Mouse (Mus musculus) liver, adult 2 months (tissue): ENCODE data around the gene Sv2c.
"Not testable (repeated sequence)": the region's sequence is repeated elsewhere in the genome, so short reads cannot be mapped to it uniquely, and the experiment has no call there.

Experiments
- CTCF ChIP-seq: fragments of 200-500 bp; IDR thresholded peaks from 2 replicates; pipeline ENCODE4 v1.5.1; 2011; ENCODE audit warnings: low read depth, low read length, control low read depth
- POLR2A ChIP-seq: fragments of 200-500 bp; IDR thresholded peaks from 2 replicates; pipeline ENCODE4 v1.6.1; 2011; ENCODE audit warnings: low read length, control low read depth; ENCODE audit not compliant: insufficient read depth; ENCODE audit errors: extremely low read depth

DNA sequence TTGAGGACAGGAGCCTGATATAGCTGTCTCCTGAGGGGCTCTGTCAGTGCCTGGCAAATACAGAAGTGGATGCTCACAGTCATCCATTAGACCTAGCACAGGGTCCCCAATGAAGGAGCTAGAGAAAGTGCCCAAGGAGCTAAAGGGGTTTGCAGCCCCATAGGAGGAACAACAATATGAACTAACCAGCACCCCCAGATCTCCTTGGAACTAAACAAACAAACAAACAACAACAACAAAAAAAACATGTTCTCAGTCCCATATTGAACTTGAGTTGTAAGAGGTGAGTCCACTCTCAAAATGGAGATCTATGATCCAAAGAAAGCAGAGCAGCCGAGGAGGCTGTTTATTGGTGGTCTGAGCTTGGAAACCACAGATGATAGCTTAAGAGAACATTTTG is 50.6 kb downstream of the Sv2c start, which contains the start of gene Gm17190:
- not testable (repeated sequence) for TF ChIP-seq POLR2A, CTCF
